Mouse (Mus musculus) bone marrow macrophage, adult 2 months (primary cell): ENCODE results near the gene Psg20.

Experiments used
- CTCF ChIP-seq: IDR thresholded peaks from 2 replicates; pipeline ENCODE4 v1.5.1; 2012; ENCODE audit warnings: low read depth, mild to moderate bottlenecking, low read length, moderate library complexity
- POLR2A ChIP-seq: IDR thresholded peaks from 2 replicates; pipeline ENCODE4 v1.6.1; 2012; ENCODE audit warnings: mild to moderate bottlenecking, low read depth, low read length, borderline replicate concordance

GRCm38 (mm10) chr7:18728391-18728790 lies 42.4 kb upstream of the Psg20 start:
- no peak for TF ChIP-seq POLR2A
- TF ChIP-seq CTCF = no peak
